Comparison of ENCODE assay signal across 9 mouse cellular contexts in the genomic region with DNA sequence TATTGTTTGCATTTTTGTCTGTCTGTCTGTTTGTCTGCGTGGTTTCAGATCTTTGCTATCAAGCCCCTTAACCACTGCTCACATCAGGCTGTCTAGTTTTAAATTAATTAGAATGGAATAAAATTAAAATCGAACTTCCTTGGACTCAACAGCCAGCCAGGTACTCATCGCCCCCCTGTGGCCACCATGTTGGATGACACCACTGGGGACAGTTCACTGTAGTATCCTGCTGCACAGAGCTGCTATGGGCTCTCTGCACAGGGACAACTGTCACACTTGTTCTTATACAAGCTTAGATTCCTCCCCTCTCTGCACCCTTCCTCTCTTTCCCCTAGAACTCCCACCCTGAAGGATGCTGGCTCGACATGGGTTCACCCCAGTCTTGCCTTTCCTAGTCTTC. TPM values are rescaled to one million over a fixed set of nuclear protein-coding genes. Genes with fewer than 3 reads are reported as not detected.
DNase-seq lines count a peak whose midpoint lies in the region; ATAC-seq and TF ChIP-seq lines count a peak whose summit lies in the region.
"Had no signal": no experiment of that assay in that cellular context is flagged by ENCODE, and none has a peak within 500 bp of the region (broad histone marks: within the 10 kb centered on the region; RNA-seq: fewer than 3 reads in every experiment).

No protein-coding gene starts in this region.

- TF ChIP-seq POLR2A in MEL (IDR thresholded peaks at IDR 0.05; ENCODE audit: control insufficient read depth in 1 of 2, insufficient read depth in 1 of 2, low read depth in 1 of 2, low read length in 2 of 2, poor library complexity in 1 of 2), result no peak
- no peak for TF ChIP-seq POLR2A in cortical plate, adult 2 months (IDR thresholded peaks at IDR 0.05; ENCODE audit: extremely low read depth, insufficient read depth, low read length)

- no peaks in the 10 kb centered on the region for H3K9me3 ChIP-seq in MEL (replicated peaks; ENCODE audit: insufficient read depth, low read length)
- H3K9me3 ChIP-seq in midbrain, embryonic 13.5 days, result no peaks in the 10 kb centered on the region
- no peaks in the 10 kb centered on the region for H3K9me3 ChIP-seq in limb, embryonic 10.5 days (replicated peaks)
- H3K9me3 ChIP-seq: liver, embryonic 13.5 days had no signal

- H3K36me3 ChIP-seq in MEL (ENCODE audit: control insufficient read depth in 1 of 2, insufficient read depth in 2 of 2, low read length in 2 of 2), result no peaks in the 10 kb centered on the region
- H3K36me3 ChIP-seq in midbrain, embryonic 13.5 days, result peaks cover 86% of the 10 kb centered on the region
- H3K36me3 ChIP-seq in limb, embryonic 10.5 days, result no peaks in the 10 kb centered on the region
- H3K36me3 ChIP-seq: liver, embryonic 13.5 days had no signal

- H3K27me3 ChIP-seq in MEL (ENCODE audit: control insufficient read depth in 1 of 2, insufficient read depth in 2 of 2, low read length in 2 of 2), result no peaks in the 10 kb centered on the region
- H3K27me3 ChIP-seq in midbrain, embryonic 13.5 days, result no peaks in the 10 kb centered on the region
- H3K27me3 ChIP-seq in limb, embryonic 10.5 days (ENCODE audit: low read depth, poor library complexity, severe bottlenecking), result peaks cover 10% of the 10 kb centered on the region

- no peak overlapping the region for H3K4me2 ChIP-seq in midbrain, embryonic 13.5 days (replicated peaks)
- H3K4me2 ChIP-seq: liver, embryonic 13.5 days had no signal

- DNase-seq in left cerebral cortex, postnatal 4 days, result peak; percentile 39
- DNase-seq in left cerebral cortex, adult 18-20 months (ENCODE audit: low spot score in 2 of 2), result no peak
- peak; percentile 28 for DNase-seq in MEL (ENCODE audit: low read depth, low spot score)
- DNase-seq in limb, embryonic 10.5 days (ENCODE audit: low spot score), result no peak
- DNase-seq: liver, embryonic 13.5 days had no signal

- no peaks in the 10 kb centered on the region for H3K79me2 ChIP-seq in MEL (ENCODE audit: control insufficient read depth, insufficient read depth, low read length, poor library complexity)

- peak; percentile 39 for TF ChIP-seq RAD21 in MEL (IDR thresholded peaks at IDR 0.05; ENCODE audit: low read depth, low read length)

- H3K9ac ChIP-seq in MEL (ENCODE audit: control insufficient read depth, low read depth, low read length, poor library complexity, severe bottlenecking), result no peak overlapping the region
- no peak overlapping the region for H3K9ac ChIP-seq in midbrain, embryonic 13.5 days (replicated peaks)
- H3K9ac ChIP-seq: liver, embryonic 13.5 days had no signal

- TF ChIP-seq EP300 in MEL (IDR thresholded peaks at IDR 0.05; ENCODE audit: low read depth in 1 of 2, low read length in 2 of 2), result no peak

- H3K27ac ChIP-seq in MEL (ENCODE audit: control insufficient read depth, low read depth, low read length), result no peak overlapping the region
- no peak overlapping the region for H3K27ac ChIP-seq in cortical plate, adult 2 months (ENCODE audit: insufficient read depth, low read length)
- no peak overlapping the region for H3K27ac ChIP-seq in midbrain, embryonic 13.5 days
- no peak overlapping the region for H3K27ac ChIP-seq in limb, embryonic 10.5 days
- H3K27ac ChIP-seq: liver, embryonic 13.5 days had no signal

- WGBS in midbrain, embryonic 13.5 days, result 37% methylated on average over 4 of the region's 4 CpGs
- 39% methylated on average over 4 of the region's 4 CpGs for WGBS in limb, embryonic 10.5 days

- peak; percentile 58; the same call in 1 of the 2 replicates for ATAC-seq in midbrain, embryonic 13.5 days
- ATAC-seq in erythroblast, adult 5-6 weeks (replicated peaks; ENCODE audit: low FRiP score, poor library complexity, severe bottlenecking), result no peak

- no peaks in the 10 kb centered on the region for H3K4me1 ChIP-seq in MEL (ENCODE audit: control insufficient read depth in 1 of 2, insufficient read depth in 2 of 2, low read length in 2 of 2)
- peaks cover 8% of the 10 kb centered on the region; the same call in 1 of the 2 replicates for H3K4me1 ChIP-seq in cortical plate, adult 2 months (ENCODE audit: control insufficient read depth, insufficient read depth, low read length)
- no peaks in the 10 kb centered on the region for H3K4me1 ChIP-seq in midbrain, embryonic 13.5 days (replicated peaks)
- no peaks in the 10 kb centered on the region for H3K4me1 ChIP-seq in limb, embryonic 10.5 days
- H3K4me1 ChIP-seq: liver, embryonic 13.5 days had no signal

- peak; percentile 40 to 62 (median 59); a peak in 5 of 6 replicates for TF ChIP-seq CTCF in MEL (IDR thresholded peaks at IDR 0.05 in 2 of 3, conservative IDR thresholded peaks at IDR 0.05 in 1 of 3; ENCODE audit: control insufficient read depth in 1 of 3, insufficient read depth in 1 of 3, low read depth in 2 of 3, low read length in 3 of 3, poor library complexity in 1 of 3, severe bottlenecking in 1 of 3)
- TF ChIP-seq CTCF in cortical plate, adult 2 months (IDR thresholded peaks at IDR 0.05; ENCODE audit: extremely low read depth, insufficient read depth, low read length), result peak; percentile 47

- intact Hi-C loops in left cerebral cortex, postnatal 4 days (cut with DNase I), result loop anchor here (10.0 kb wide), 1 partner anchor 53 kb away; a partner anchor contains a TSS

- H3K4me3 ChIP-seq in MEL (ENCODE audit: control insufficient read depth in 1 of 2, insufficient read depth in 1 of 2, low read depth in 2 of 2, low read length in 2 of 2), result no peak overlapping the region
- no peak overlapping the region for H3K4me3 ChIP-seq in cortical plate, adult 2 months (ENCODE audit: insufficient read depth, low read length)
- H3K4me3 ChIP-seq in midbrain, embryonic 13.5 days (replicated peaks), result no peak overlapping the region
- H3K4me3 ChIP-seq in limb, embryonic 10.5 days, result no peak overlapping the region
- H3K4me3 ChIP-seq: erythroblast, embryonic 14.5 days; liver, embryonic 13.5 days had no signal

TF ChIP-seq in MEL, 35 proteins besides CTCF, POLR2A, EP300 and RAD21:
- TF ChIP-seq ZMIZ1 (IDR thresholded peaks at IDR 0.05; ENCODE audit: low read depth, low read length) (no peak), SMC3 (IDR thresholded peaks at IDR 0.05; ENCODE audit: low read depth, low read length) (peak; percentile 65), MAX (IDR thresholded peaks at IDR 0.05; ENCODE audit: low read length) (no peak), NELFE (IDR thresholded peaks at IDR 0.05; ENCODE audit: low read depth, low read length) (no peak), POLR2AphosphoS2 (IDR thresholded peaks at IDR 0.05; ENCODE audit: low read length) (no peak)

RNA-seq across cellular contexts. Expression of a gene that starts 7.9 kb away (rescaled TPM):
- total RNA-seq in left cerebral cortex, postnatal 4 days (2021), result 100 to 1,000 TPM; 299 to 336 TPM
- total RNA-seq in left cerebral cortex, adult 18-20 months (2021), result 100 to 1,000 TPM; 519 to 589 TPM
- 0.12 and 0.29 TPM in 2 replicates for total RNA-seq in MEL (2012; rRNA removed)
- polyA plus RNA-seq in MEL (2012; ENCODE audit: insufficient read depth in 1 of 2, insufficient read length in 2 of 2, low read depth in 1 of 2, low replicate concordance in 2 of 2, missing spikeins in 1 of 2), result 1 to 10 TPM in 1 of 2 experiments, not detected in 1; 3.9 TPM
- 106 and 113 TPM in 2 replicates for polyA plus RNA-seq in cortical plate, adult 2 months (2012; rRNA removed)
- polyA plus RNA-seq in midbrain, embryonic 13.5 days (2015; fragmentation: Nextera tagmentation; extraction: Ambion mirVana), result 26.0 and 26.4 TPM in 2 replicates
- not detected in 2 replicates for total RNA-seq in erythroblast, adult 5-6 weeks (2015; ENCODE audit: low replicate concordance)
- not detected in 2 replicates for total RNA-seq in erythroblast, adult 5-6 weeks (2017; ENCODE audit: low replicate concordance)
- 0.31 and 0.40 TPM in 2 replicates for polyA plus RNA-seq in limb, embryonic 10.5 days (2016; fragmentation: Nextera tagmentation; extraction: Ambion mirVana)

RNA-seq across cellular contexts. Expression of a gene that starts 11.2 kb away (rescaled TPM):
- total RNA-seq in left cerebral cortex, postnatal 4 days (2021), result 1 to 10 TPM; 2.5 to 2.8 TPM
- 1 to 10 TPM; 3.4 to 3.7 TPM for total RNA-seq in left cerebral cortex, adult 18-20 months (2021)
- total RNA-seq in MEL (2012; rRNA removed), result 0.33 and 0.39 TPM in 2 replicates
- polyA plus RNA-seq in MEL (2012; ENCODE audit: insufficient read depth in 1 of 2, insufficient read length in 2 of 2, low read depth in 1 of 2, low replicate concordance in 2 of 2, missing spikeins in 1 of 2), result under 1 TPM in 1 of 2 experiments, not detected in 1; 0.33 TPM
- 5.4 and 5.6 TPM in 2 replicates for polyA plus RNA-seq in cortical plate, adult 2 months (2012; rRNA removed)
- polyA plus RNA-seq in midbrain, embryonic 13.5 days (2015; fragmentation: Nextera tagmentation; extraction: Ambion mirVana), result 3.7 and 4.0 TPM in 2 replicates
- total RNA-seq in erythroblast, adult 5-6 weeks (2015; ENCODE audit: low replicate concordance), result 0.19 and 0.63 TPM in 2 replicates
- total RNA-seq in erythroblast, adult 5-6 weeks (2017; ENCODE audit: low replicate concordance), result 0.28 and 1.0 TPM in 2 replicates
- polyA plus RNA-seq in limb, embryonic 10.5 days (2016; fragmentation: Nextera tagmentation; extraction: Ambion mirVana), result 1.1 and 1.7 TPM in 2 replicates

RNA-seq across cellular contexts. Expression of a gene that starts 56.7 kb away (rescaled TPM):
- total RNA-seq in left cerebral cortex, postnatal 4 days (2021), result not detected
- total RNA-seq in left cerebral cortex, adult 18-20 months (2021), result not detected
- total RNA-seq in MEL (2012; rRNA removed), result not detected in 2 replicates
- polyA plus RNA-seq in MEL (2012; ENCODE audit: insufficient read depth in 1 of 2, insufficient read length in 2 of 2, low read depth in 1 of 2, low replicate concordance in 2 of 2, missing spikeins in 1 of 2), result not detected
- not detected in 2 replicates for polyA plus RNA-seq in cortical plate, adult 2 months (2012; rRNA removed)
- not detected in 2 replicates for polyA plus RNA-seq in midbrain, embryonic 13.5 days (2015; fragmentation: Nextera tagmentation; extraction: Ambion mirVana)
- not detected in 2 replicates for total RNA-seq in erythroblast, adult 5-6 weeks (2015; ENCODE audit: low replicate concordance)
- not detected in 2 replicates for total RNA-seq in erythroblast, adult 5-6 weeks (2017; ENCODE audit: low replicate concordance)
- polyA plus RNA-seq in limb, embryonic 10.5 days (2016; fragmentation: Nextera tagmentation; extraction: Ambion mirVana), result not detected in 2 replicates
- polyA plus RNA-seq: erythroblast, embryonic 14.5 days; liver, embryonic 13.5 days had no signal

Comparison
In these comparisons a context has a peak if more than half of its experiments do, and no peak if none do; other contexts are left out.
1. DNase-seq: peak in left cerebral cortex, postnatal 4 days (single experiment) and MEL (single experiment); none in left cerebral cortex, adult 18-20 months (0 of 2) and limb, embryonic 10.5 days (single experiment).
2. RNA of a gene that starts 7.9 kb away (total RNA-seq): 519 to 589 TPM in left cerebral cortex, adult 18-20 months and 299 to 336 TPM in left cerebral cortex, postnatal 4 days; 0.12 to 0.29 TPM in MEL and not detected in erythroblast, adult 5-6 weeks; every median in the first group is over 100 times any median in the second.